Mouse (Mus musculus): ENCODE data around the gene Myrfl. TPM values are rescaled to one million over a fixed set of nuclear protein-coding genes. Genes with fewer than 3 reads are reported as not detected.

Gene Myrfl
- polyA plus RNA-seq, 1 experiment from 2014 or later, result 0.09 TPM

GRCm38 (mm10) chr10:116894540-116894939, 2.2 kb downstream of the Myrfl start:
- Histone ChIP-seq H3K9ac (replicated peaks; ENCODE audit: low read depth, low read length) (no peak overlapping the region), H3K36me3 (ENCODE audit: control insufficient read depth, insufficient read depth) (no peaks in the 10 kb centered on the region), H3K27ac (ENCODE audit: low read length) (no peak overlapping the region), H3K9me3 (ENCODE audit: control insufficient read depth, low read length) (no peaks in the 10 kb centered on the region), H3K27me3 (replicated peaks; ENCODE audit: control insufficient read depth, insufficient read depth, low read length) (no peaks in the 10 kb centered on the region), H3K4me2 (ENCODE audit: low read length) (no peak overlapping the region), H3K4me3 (replicated peaks; ENCODE audit: low read length) (no peak overlapping the region), H3K4me1 (replicated peaks; ENCODE audit: control insufficient read depth, insufficient read depth, low read length) (no peaks in the 10 kb centered on the region)
- WGBS, result 71% methylated on average over 6 of the region's 6 CpGs
- ATAC-seq, result no peak

- Histone ChIP-seq H3K4me3 (replicated peaks; ENCODE audit: low read length) (no peak overlapping the region), H3K9ac (replicated peaks; ENCODE audit: low read depth, low read length) (no peak overlapping the region), H3K9me3 (ENCODE audit: control insufficient read depth, low read length) (no peaks in the 10 kb centered on the region), H3K4me2 (ENCODE audit: low read length) (no peak overlapping the region), H3K36me3 (ENCODE audit: control insufficient read depth, insufficient read depth) (no peaks in the 10 kb centered on the region), H3K27ac (ENCODE audit: low read length) (no peak overlapping the region), H3K27me3 (replicated peaks; ENCODE audit: control insufficient read depth, insufficient read depth, low read length) (no peaks in the 10 kb centered on the region), H3K4me1 (replicated peaks; ENCODE audit: control insufficient read depth, insufficient read depth, low read length) (no peaks in the 10 kb centered on the region)
- 21% methylated on average over 3 of the region's 3 CpGs for WGBS
- no peak for ATAC-seq
Measured at GRCm38 (mm10) chr10:116893753-116894152, 3.0 kb downstream of the Myrfl start.

DNA sequence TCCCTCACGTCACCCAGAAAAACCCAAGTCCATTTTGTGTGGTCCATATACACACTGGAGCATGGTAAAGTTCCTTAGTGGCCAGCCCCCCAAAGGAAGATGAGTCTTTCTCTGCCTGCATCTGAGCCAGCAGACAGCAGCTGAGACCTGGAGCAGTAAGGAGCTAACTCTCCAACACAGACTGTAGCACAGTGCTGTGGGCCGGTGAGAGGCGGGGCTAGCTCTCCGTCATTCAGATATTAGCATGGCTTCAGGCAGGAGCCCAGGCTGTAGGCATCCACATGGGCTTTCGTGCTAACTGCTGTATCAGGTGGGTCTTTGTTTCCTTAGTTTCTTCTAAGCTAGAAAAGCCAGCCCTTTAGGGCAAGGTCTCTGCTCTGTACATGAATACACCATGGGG, 6.1 kb downstream of the Myrfl start:
- no peaks in the 10 kb centered on the region for H3K36me3 ChIP-seq (ENCODE audit: control insufficient read depth, insufficient read depth)

DNA sequence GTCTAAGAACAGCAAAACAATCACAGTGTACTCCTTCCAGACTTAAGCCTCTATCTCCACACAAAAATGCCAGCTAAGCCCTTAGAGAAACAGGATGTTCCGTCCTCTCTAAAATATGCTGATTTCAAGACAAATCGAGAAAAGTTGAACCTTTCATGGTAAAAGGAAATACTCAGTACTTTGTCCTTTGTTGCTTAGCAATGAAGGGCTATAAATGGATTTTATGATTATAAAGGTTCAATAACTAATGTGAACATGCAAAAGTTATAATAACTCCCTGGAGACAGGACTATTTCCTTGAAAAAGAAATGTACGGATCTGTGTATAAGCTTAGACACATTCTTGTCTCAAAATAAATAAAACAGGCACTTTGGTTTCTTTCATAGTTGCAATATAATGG, 12.2 kb downstream of the Myrfl start:
- Histone ChIP-seq H3K9ac (replicated peaks; ENCODE audit: low read depth, low read length) (no peak overlapping the region), H3K4me3 (replicated peaks; ENCODE audit: low read length) (no peak overlapping the region), H3K27me3 (replicated peaks; ENCODE audit: control insufficient read depth, insufficient read depth, low read length) (no peaks in the 10 kb centered on the region), H3K36me3 (ENCODE audit: control insufficient read depth, insufficient read depth) (no peaks in the 10 kb centered on the region), H3K4me1 (replicated peaks; ENCODE audit: control insufficient read depth, insufficient read depth, low read length) (no peaks in the 10 kb centered on the region), H3K9me3 (ENCODE audit: control insufficient read depth, low read length) (no peaks in the 10 kb centered on the region), H3K27ac (ENCODE audit: low read length) (no peak overlapping the region), H3K4me2 (ENCODE audit: low read length) (no peak overlapping the region)
- no peak for ATAC-seq
- 88% methylated on average over 3 of the region's 3 CpGs for WGBS

More for the DNA sequence above, 6.1 kb downstream of the Myrfl start:
- ATAC-seq, result peak; percentile 85
- Histone ChIP-seq H3K4me3 (replicated peaks; ENCODE audit: low read length) (no peak overlapping the region), H3K27me3 (replicated peaks; ENCODE audit: control insufficient read depth, insufficient read depth, low read length) (no peaks in the 10 kb centered on the region), H3K27ac (ENCODE audit: low read length) (no peak overlapping the region), H3K9me3 (ENCODE audit: control insufficient read depth, low read length) (no peaks in the 10 kb centered on the region), H3K4me1 (replicated peaks; ENCODE audit: control insufficient read depth, insufficient read depth, low read length) (no peaks in the 10 kb centered on the region), H3K9ac (replicated peaks; ENCODE audit: low read depth, low read length) (no peak overlapping the region), H3K4me2 (ENCODE audit: low read length) (no peak overlapping the region)
- 43% methylated on average over 5 of the region's 5 CpGs for WGBS

DNA sequence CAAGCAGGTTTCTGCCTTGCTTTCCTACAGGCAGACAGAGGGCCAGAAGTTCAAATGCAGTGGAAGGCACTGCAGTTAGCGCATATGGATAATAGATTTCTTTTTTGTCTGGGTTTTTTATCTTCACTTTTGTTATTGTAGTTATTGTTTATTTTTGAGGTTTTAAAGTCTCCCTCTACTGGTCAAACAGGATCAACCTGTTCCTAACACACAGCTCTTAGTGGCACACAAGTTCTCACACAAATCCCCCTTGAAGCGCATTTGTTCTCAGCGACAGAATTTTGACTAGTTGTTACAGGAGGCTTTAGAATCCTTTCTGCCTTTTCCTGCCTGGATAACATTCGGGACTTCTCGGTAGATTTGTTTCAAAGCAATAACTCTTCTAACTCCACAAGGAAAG, 13.2 kb downstream of the Myrfl start:
- H3K36me3 ChIP-seq (ENCODE audit: control insufficient read depth, insufficient read depth), result no peaks in the 10 kb centered on the region
- H3K4me3 ChIP-seq (replicated peaks; ENCODE audit: low read length), result no peak overlapping the region
- no peak overlapping the region for H3K9ac ChIP-seq (replicated peaks; ENCODE audit: low read depth, low read length)
- WGBS, result 81% methylated on average over 5 of the region's 5 CpGs
- no peaks in the 10 kb centered on the region for H3K4me1 ChIP-seq (replicated peaks; ENCODE audit: control insufficient read depth, insufficient read depth, low read length)
- H3K9me3 ChIP-seq (ENCODE audit: control insufficient read depth, low read length), result no peaks in the 10 kb centered on the region
- no peak overlapping the region for H3K4me2 ChIP-seq (ENCODE audit: low read length)
- H3K27ac ChIP-seq (ENCODE audit: low read length), result no peak overlapping the region
- H3K27me3 ChIP-seq (replicated peaks; ENCODE audit: control insufficient read depth, insufficient read depth, low read length), result no peaks in the 10 kb centered on the region
- no peak for ATAC-seq

- no peaks in the 10 kb centered on the region for H3K36me3 ChIP-seq (ENCODE audit: control insufficient read depth, insufficient read depth)
- no peak overlapping the region for H3K27ac ChIP-seq (ENCODE audit: low read length)
- no peak overlapping the region for H3K4me3 ChIP-seq (replicated peaks; ENCODE audit: low read length)
- no peak overlapping the region for H3K4me2 ChIP-seq (ENCODE audit: low read length)
- no peaks in the 10 kb centered on the region for H3K9me3 ChIP-seq (ENCODE audit: control insufficient read depth, low read length)
- 85% methylated on average over 4 of the region's 4 CpGs for WGBS
- no peaks in the 10 kb centered on the region for H3K27me3 ChIP-seq (replicated peaks; ENCODE audit: control insufficient read depth, insufficient read depth, low read length)
- no peak for ATAC-seq
- no peak overlapping the region for H3K9ac ChIP-seq (replicated peaks; ENCODE audit: low read depth, low read length)
- no peaks in the 10 kb centered on the region for H3K4me1 ChIP-seq (replicated peaks; ENCODE audit: control insufficient read depth, insufficient read depth, low read length)
Measured at GRCm38 (mm10) chr10:116877436-116877835, 19.3 kb downstream of the Myrfl start.

DNA sequence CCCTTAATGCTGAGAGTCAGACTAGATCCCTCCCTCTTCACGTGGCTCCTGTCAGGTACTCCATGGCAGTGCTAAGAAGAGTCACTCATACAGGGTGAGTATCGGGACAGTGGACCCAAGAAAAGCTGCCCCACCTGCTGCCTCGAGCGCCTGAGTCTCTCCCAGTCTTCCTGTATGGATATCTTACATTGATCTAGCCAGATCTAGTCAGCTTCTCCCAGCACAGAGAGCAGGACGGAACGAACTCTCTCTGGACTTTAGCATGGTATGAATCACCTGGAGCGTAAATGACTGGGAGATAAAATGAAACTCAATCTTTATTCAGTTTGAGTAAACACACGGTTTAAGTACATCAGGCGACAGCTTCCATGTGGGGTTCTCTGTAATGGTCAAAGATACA, 22.2 kb downstream of the Myrfl start:
- H3K9ac ChIP-seq (replicated peaks; ENCODE audit: low read depth, low read length), result no peak overlapping the region
- no peak overlapping the region for H3K4me2 ChIP-seq (ENCODE audit: low read length)
- H3K9me3 ChIP-seq (ENCODE audit: control insufficient read depth, low read length), result no peaks in the 10 kb centered on the region
- H3K27me3 ChIP-seq (replicated peaks; ENCODE audit: control insufficient read depth, insufficient read depth, low read length), result no peaks in the 10 kb centered on the region
- no peak overlapping the region for H3K27ac ChIP-seq (ENCODE audit: low read length)
- no peaks in the 10 kb centered on the region for H3K36me3 ChIP-seq (ENCODE audit: control insufficient read depth, insufficient read depth)
- 86% methylated on average over 9 of the region's 9 CpGs for WGBS
- no peak overlapping the region for H3K4me3 ChIP-seq (replicated peaks; ENCODE audit: low read length)
- no peaks in the 10 kb centered on the region for H3K4me1 ChIP-seq (replicated peaks; ENCODE audit: control insufficient read depth, insufficient read depth, low read length)
- no peak for ATAC-seq

DNA sequence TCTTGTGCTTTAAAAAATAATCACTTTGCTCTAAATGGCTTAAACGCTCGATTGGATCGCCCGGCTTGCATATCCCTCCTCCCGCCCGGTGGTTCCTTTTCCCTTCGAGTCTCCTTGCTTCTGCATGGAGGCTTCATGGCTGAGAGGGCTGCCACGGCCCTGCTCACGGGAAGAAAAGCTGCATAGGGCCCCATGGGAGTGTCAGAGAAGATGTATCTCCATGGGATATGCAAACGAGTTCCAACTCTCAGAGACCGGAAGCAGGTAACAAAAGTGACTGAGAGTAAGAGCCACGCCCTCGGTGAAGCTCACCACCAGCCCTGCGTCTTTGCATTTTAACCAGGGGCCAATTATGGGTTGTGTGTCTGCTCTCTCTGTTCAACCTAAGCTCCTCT, 24.7 kb downstream of the Myrfl start:
- no peak overlapping the region for H3K9ac ChIP-seq (replicated peaks; ENCODE audit: low read depth, low read length)
- no peaks in the 10 kb centered on the region for H3K9me3 ChIP-seq (ENCODE audit: control insufficient read depth, low read length)
- H3K27ac ChIP-seq (ENCODE audit: low read length), result no peak overlapping the region
- no peaks in the 10 kb centered on the region for H3K36me3 ChIP-seq (ENCODE audit: control insufficient read depth, insufficient read depth)
- H3K27me3 ChIP-seq (replicated peaks; ENCODE audit: control insufficient read depth, insufficient read depth, low read length), result no peaks in the 10 kb centered on the region
- ATAC-seq, result no peak
- H3K4me3 ChIP-seq (replicated peaks; ENCODE audit: low read length), result no peak overlapping the region
- WGBS, result 83% methylated on average over 14 of the region's 14 CpGs
- no peaks in the 10 kb centered on the region for H3K4me1 ChIP-seq (replicated peaks; ENCODE audit: control insufficient read depth, insufficient read depth, low read length)
- no peak overlapping the region for H3K4me2 ChIP-seq (ENCODE audit: low read length)

DNA sequence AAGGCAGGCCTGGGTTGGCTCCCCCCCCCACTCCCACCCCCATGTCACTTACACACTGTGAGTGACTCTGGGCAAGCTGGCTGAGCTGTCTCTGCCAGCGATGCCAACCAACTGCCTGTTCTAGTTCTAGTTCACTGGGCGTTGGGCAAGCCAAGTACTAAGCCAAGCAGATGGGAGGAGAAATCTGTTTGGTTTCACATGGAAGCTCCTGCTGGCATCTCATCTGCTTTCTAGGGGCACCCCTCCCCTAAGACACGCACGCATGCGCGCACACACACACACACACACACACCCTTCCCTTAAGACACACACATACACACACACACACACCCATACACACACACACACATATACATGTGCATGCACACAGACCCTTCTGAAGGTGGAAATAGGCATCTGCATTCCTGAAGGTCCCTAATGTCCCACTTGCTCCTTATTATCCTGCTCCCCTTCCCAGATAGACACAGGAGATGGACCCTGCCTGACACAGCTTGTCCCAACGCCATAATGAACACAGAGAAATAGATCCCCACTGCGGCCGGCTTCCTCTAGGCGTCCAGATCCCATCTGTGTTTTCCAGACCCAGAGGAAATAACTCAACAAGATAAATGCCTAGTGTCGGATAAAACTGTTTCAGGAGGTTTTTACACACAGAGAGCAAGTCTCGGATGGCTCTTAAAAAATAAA, 25.2 kb downstream of the Myrfl start:
- H3K4me3 ChIP-seq (replicated peaks; ENCODE audit: low read length), result no peak overlapping the region
- H3K9ac ChIP-seq (replicated peaks; ENCODE audit: low read depth, low read length), result no peak overlapping the region
- H3K36me3 ChIP-seq (ENCODE audit: control insufficient read depth, insufficient read depth), result no peaks in the 10 kb centered on the region
- H3K4me2 ChIP-seq (ENCODE audit: low read length), result no peak overlapping the region
- no peaks in the 10 kb centered on the region for H3K27me3 ChIP-seq (replicated peaks; ENCODE audit: control insufficient read depth, insufficient read depth, low read length)
- no peak overlapping the region for H3K27ac ChIP-seq (ENCODE audit: low read length)
- H3K9me3 ChIP-seq (ENCODE audit: control insufficient read depth, low read length), result no peaks in the 10 kb centered on the region
- ATAC-seq, result peak; percentile 90
- H3K4me1 ChIP-seq (replicated peaks; ENCODE audit: control insufficient read depth, insufficient read depth, low read length), result no peaks in the 10 kb centered on the region
- WGBS, result 71% methylated on average over 12 of the region's 12 CpGs

DNA sequence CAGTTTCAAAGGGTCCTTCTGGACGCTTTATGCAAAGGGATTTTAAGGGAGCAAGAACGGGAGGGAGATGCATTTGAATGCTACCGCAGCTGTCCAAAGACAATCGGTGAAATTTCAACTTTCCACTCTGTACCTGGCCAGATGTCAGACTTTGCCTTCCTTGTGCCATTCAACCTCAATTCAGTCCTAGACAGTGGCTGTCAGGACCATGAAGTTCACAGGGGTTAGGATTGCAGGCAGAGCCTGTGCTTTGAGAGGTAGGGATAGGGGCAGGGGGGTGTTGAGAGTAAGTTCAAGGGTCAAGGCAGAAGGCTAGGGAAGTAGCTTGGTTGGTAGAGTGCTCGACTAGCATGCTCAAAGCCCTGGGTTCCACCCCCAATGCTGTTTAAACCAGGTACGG, 25.9 kb downstream of the Myrfl start:
- no peak overlapping the region for H3K4me2 ChIP-seq (ENCODE audit: low read length)
- H3K9ac ChIP-seq (replicated peaks; ENCODE audit: low read depth, low read length), result no peak overlapping the region
- H3K27ac ChIP-seq (ENCODE audit: low read length), result no peak overlapping the region
- no peaks in the 10 kb centered on the region for H3K4me1 ChIP-seq (replicated peaks; ENCODE audit: control insufficient read depth, insufficient read depth, low read length)
- no peak overlapping the region for H3K4me3 ChIP-seq (replicated peaks; ENCODE audit: low read length)
- 81% methylated on average over 6 of the region's 6 CpGs for WGBS
- no peaks in the 10 kb centered on the region for H3K27me3 ChIP-seq (replicated peaks; ENCODE audit: control insufficient read depth, insufficient read depth, low read length)
- 0 out of 2 replicates have a peak, but pooled peaks have one; percentile 12 for ATAC-seq
- no peaks in the 10 kb centered on the region for H3K9me3 ChIP-seq (ENCODE audit: control insufficient read depth, low read length)
- no peaks in the 10 kb centered on the region for H3K36me3 ChIP-seq (ENCODE audit: control insufficient read depth, insufficient read depth)
